Mouse (Mus musculus): Measurements from ENCODE around the gene Adamtsl1.

- TF ChIP-seq MAFK (IDR thresholded peaks at IDR 0.05; ENCODE audit: insufficient read depth, low read depth, low read length) (no peak), ZC3H11A (IDR thresholded peaks at IDR 0.05; ENCODE audit: borderline replicate concordance, low read depth, low read length) (no peak), HCFC1 (IDR thresholded peaks at IDR 0.05; ENCODE audit: borderline replicate concordance, insufficient read depth, low read length) (no peak), ZNF384 (IDR thresholded peaks at IDR 0.05; ENCODE audit: low read depth, low read length) (no peak)
These were observed 505.0 kb downstream of the Adamtsl1 start for GRCm38 (mm10) chr4:86018928-86019327.

Measured in ES-E14 (cell line).